21 mouse cellular contexts compared by ENCODE assay signal in genomic region chr2:151434203-151434602, GRCm38 (mm10). TPM values are rescaled to one million over a fixed set of nuclear protein-coding genes. Genes with fewer than 3 reads are reported as not detected.
DNase-seq lines count a peak whose midpoint lies in the region; ATAC-seq and TF ChIP-seq lines count a peak whose summit lies in the region.
"Not testable (repeated sequence)": the region's sequence is repeated elsewhere in the genome, so short reads cannot be mapped to it uniquely, and the experiment has no call there.
"Had no signal": no experiment of that assay in that cellular context is flagged by ENCODE, and none has a peak within 500 bp of the region (broad histone marks: within the 10 kb centered on the region; RNA-seq: fewer than 3 reads in every experiment).

No protein-coding gene starts in this region.

- DNase-seq in 3T3-L1 (ENCODE audit: low read depth, low spot score) = peak; percentile 47
- DNase-seq in MEL (ENCODE audit: low read depth, low spot score) = peak; percentile 50
- DNase-seq in adrenal gland, postnatal 36 days = peak; percentile 20
- DNase-seq in forelimb bud, embryonic 11.5 days (ENCODE audit: low read depth, low spot score) = peak; percentile 0
- DNase-seq in kidney, adult 9 months = peak; percentile 17
- DNase-seq in left cerebral cortex, postnatal 4 days = peak; percentile 0
- peak; percentile 0 for DNase-seq in midbrain, embryonic 14.5 days
- peak; percentile 8 for DNase-seq in thymus, postnatal 14 days

- not testable (repeated sequence) for H3K27ac ChIP-seq in MEL (ENCODE audit: control insufficient read depth, low read depth, low read length); midbrain, embryonic 14.5 days (replicated peaks; ENCODE audit: low read depth, low read length)

- not testable (repeated sequence) for H3K9me3 ChIP-seq in MEL (replicated peaks; ENCODE audit: insufficient read depth, low read length); midbrain, embryonic 14.5 days (ENCODE audit: control insufficient read depth, low read length)

- not testable (repeated sequence) for H3K4me1 ChIP-seq in MEL (ENCODE audit: control insufficient read depth in 1 of 2, insufficient read depth in 2 of 2, low read length in 2 of 2); midbrain, embryonic 14.5 days (ENCODE audit: control insufficient read depth, insufficient read depth, low read length)

- not testable (repeated sequence) for TF ChIP-seq EP300 in MEL (IDR thresholded peaks at IDR 0.05; ENCODE audit: low read depth in 1 of 2, low read length in 2 of 2)

- H3K4me2 ChIP-seq in midbrain, embryonic 14.5 days (ENCODE audit: low read length) = not testable (repeated sequence)

- not testable (repeated sequence) for H3K79me2 ChIP-seq in MEL (ENCODE audit: control insufficient read depth, insufficient read depth, low read length, poor library complexity)

- not testable (repeated sequence) for TF ChIP-seq POLR2A in MEL (IDR thresholded peaks at IDR 0.05; ENCODE audit: control insufficient read depth in 1 of 2, insufficient read depth in 1 of 2, low read depth in 1 of 2, low read length in 2 of 2, poor library complexity in 1 of 2)

- 60% methylated on average over 4 of the region's 4 CpGs for WGBS in midbrain, embryonic 14.5 days

- not testable (repeated sequence) for H3K9ac ChIP-seq in MEL (ENCODE audit: control insufficient read depth, low read depth, low read length, poor library complexity, severe bottlenecking); midbrain, embryonic 14.5 days (replicated peaks; ENCODE audit: low read length)

- not testable (repeated sequence) for H3K4me3 ChIP-seq in MEL (ENCODE audit: control insufficient read depth in 1 of 2, insufficient read depth in 1 of 2, low read depth in 2 of 2, low read length in 2 of 2); midbrain, embryonic 14.5 days (replicated peaks; ENCODE audit: low read depth, low read length)

- not testable (repeated sequence) for ATAC-seq in midbrain, embryonic 14.5 days (ENCODE audit: low FRiP score, low TSS enrichment)

- peak; percentile 34 for TF ChIP-seq RAD21 in MEL (IDR thresholded peaks at IDR 0.05; ENCODE audit: low read depth, low read length)

- peak in 2 of 3 experiments; percentile 26 to 46; a peak in 4 of 6 replicates for TF ChIP-seq CTCF in MEL (IDR thresholded peaks at IDR 0.05 in 2 of 3, conservative IDR thresholded peaks at IDR 0.05 in 1 of 3; ENCODE audit: control insufficient read depth in 1 of 3, insufficient read depth in 1 of 3, low read depth in 2 of 3, low read length in 3 of 3, poor library complexity in 1 of 3, severe bottlenecking in 1 of 3)

- not testable (repeated sequence) for H3K27me3 ChIP-seq in MEL (ENCODE audit: control insufficient read depth in 1 of 2, insufficient read depth in 2 of 2, low read length in 2 of 2); midbrain, embryonic 14.5 days (ENCODE audit: control insufficient read depth, insufficient read depth, low read length)

- H3K36me3 ChIP-seq in MEL (ENCODE audit: control insufficient read depth in 1 of 2, insufficient read depth in 2 of 2, low read length in 2 of 2); midbrain, embryonic 14.5 days (ENCODE audit: control insufficient read depth, insufficient read depth, low read length): not testable (repeated sequence)

- intact Hi-C loops in left cerebral cortex, postnatal 4 days (cut with DNase I) = not testable (repeated sequence)

TF ChIP-seq in MEL, 35 proteins besides CTCF, POLR2A, EP300 and RAD21:
- TF ChIP-seq USF1 (IDR thresholded peaks at IDR 0.05; ENCODE audit: low read depth, low read length) (peak; percentile 21; the same call in 1 of the 2 replicates), SMC3 (IDR thresholded peaks at IDR 0.05; ENCODE audit: low read depth, low read length) (peak; percentile 43; the same call in 1 of the 2 replicates), MYC (IDR thresholded peaks at IDR 0.05; ENCODE audit: low read depth, low read length) (peak; percentile 74; the same call in 1 of the 2 replicates)
TF ChIP-seq in MEL: peak in this region for 3; not testable (repeated sequence) for 32.

RNA-seq across cellular contexts. Expression of gene 4921509C19Rik, which starts 41.8 kb away (rescaled TPM):
- not detected in 2 replicates for total RNA-seq in MEL (2012; rRNA removed)
- not detected for polyA plus RNA-seq in MEL (2012; ENCODE audit: insufficient read depth in 1 of 2, insufficient read length in 2 of 2, low read depth in 1 of 2, low replicate concordance in 2 of 2, missing spikeins in 1 of 2)
- total RNA-seq in adrenal gland, postnatal 36 days (2021) = not detected
- total RNA-seq in left cerebral cortex, postnatal 4 days (2021) = not detected
- polyA plus RNA-seq in midbrain, embryonic 14.5 days (2014; fragmentation: Nextera tagmentation; extraction: Ambion mirVana) = not detected in 2 replicates
- total RNA-seq: adrenal gland, adult 18-20 months; gastrocnemius, adult 8-10 months; heart, adult 18-20 months had no signal
- polyA plus RNA-seq: embryonic facial prominence, embryonic 10.5 days; erythroblast, embryonic 14.5 days; forebrain, embryonic 15.5 days; heart, embryonic 16.5 days; hindbrain, embryonic 12.5 days; intestine, embryonic 16.5 days; limb, embryonic 12.5 days; liver, embryonic 15.5 days; macrophage; midbrain, embryonic 15.5 days had no signal

RNA-seq across cellular contexts. Expression of gene Nsfl1c, which starts 59.8 kb away (rescaled TPM):
- total RNA-seq in MEL (2012; rRNA removed) = 182 and 199 TPM in 2 replicates
- polyA plus RNA-seq in MEL (2012; ENCODE audit: insufficient read depth in 1 of 2, insufficient read length in 2 of 2, low read depth in 1 of 2, low replicate concordance in 2 of 2, missing spikeins in 1 of 2) = 100 to 1,000 TPM; 260 to 394 TPM
- total RNA-seq in adrenal gland, postnatal 36 days (2021) = 100 to 1,000 TPM; 139 to 148 TPM
- total RNA-seq in left cerebral cortex, postnatal 4 days (2021) = 100 to 1,000 TPM; 170 to 174 TPM
- polyA plus RNA-seq in midbrain, embryonic 14.5 days (2014; fragmentation: Nextera tagmentation; extraction: Ambion mirVana) = 194 and 260 TPM in 2 replicates

Comparison
In these comparisons a context has a peak if more than half of its experiments do, and no peak if none do; other contexts are left out.
1. DNase-seq: peak in every context shown above with its lines; median percentile 50 in MEL; 47 in 3T3-L1; 20 in adrenal gland, postnatal 36 days; 17 in kidney, adult 9 months; 8 in thymus, postnatal 14 days; 0 in forelimb bud, embryonic 11.5 days; 0 in left cerebral cortex, postnatal 4 days; 0 in midbrain, embryonic 14.5 days.